Mouse (Mus musculus): ENCODE results near the gene Tmem18.

GRCm38 (mm10) chr12:30628466-30628865 is 44.2 kb downstream of the Tmem18 start:
- TF ChIP-seq CTCF (IDR thresholded peaks at IDR 0.05; ENCODE audit: control insufficient read depth, insufficient read depth, insufficient replicate concordance, low read depth, low read length) (no peak), POLR2A (IDR thresholded peaks at IDR 0.05; ENCODE audit: control insufficient read depth, low read depth, low read length) (no peak)

Measured in testis, adult 2 months (tissue).